Mouse (Mus musculus) ES-E14 (cell line): Measurements from ENCODE around the gene Khk.

ENCODE experiments used
- CHD2 ChIP-seq: IDR thresholded peaks from 2 replicates; pipeline ENCODE4 v1.6.1; 2014; ENCODE audit warnings: mild to moderate bottlenecking, low read depth, low read length, inconsistent platforms
- HCFC1 ChIP-seq: IDR thresholded peaks from 2 replicates; pipeline ENCODE4 v1.6.1; 2012; ENCODE audit warnings: low read length, inconsistent platforms, borderline replicate concordance; ENCODE audit not compliant: insufficient read depth
- MAFK ChIP-seq: IDR thresholded peaks from 2 replicates; pipeline ENCODE4 v1.6.1; 2014; ENCODE audit warnings: mild to moderate bottlenecking, low read depth, low read length, inconsistent platforms; ENCODE audit not compliant: insufficient read depth
- ZC3H11A ChIP-seq: IDR thresholded peaks from 2 replicates; pipeline ENCODE4 v1.6.1; 2012; ENCODE audit warnings: low read depth, mild to moderate bottlenecking, inconsistent platforms, low read length, borderline replicate concordance
- ZNF384 ChIP-seq: IDR thresholded peaks from 2 replicates; pipeline ENCODE4 v1.6.1; 2012; ENCODE audit warnings: low read depth, low read length, inconsistent platforms

GRCm38 (mm10) chr5:30959198-30959854, 38.1 kb downstream of the Khk start:
- TF ChIP-seq ZC3H11A, result no peak
- TF ChIP-seq HCFC1, result no peak
- TF ChIP-seq MAFK, result no peak
- no peak for TF ChIP-seq ZNF384
- TF ChIP-seq CHD2, result no peak
